ENCODE assay signal across 33 mouse cellular contexts in genomic region chr8:11441291-11441690, GRCm38 (mm10). TPM values are rescaled to one million over a fixed set of nuclear protein-coding genes. Genes with fewer than 3 reads are reported as not detected.
"Had no signal": no experiment of that assay in that cellular context is flagged by ENCODE, and none has a peak within 500 bp of the region (broad histone marks: within the 10 kb centered on the region; RNA-seq: fewer than 3 reads in every experiment).

No protein-coding gene starts in this region.

- DNase-seq: left cerebral cortex, postnatal 4 days; liver; liver, embryonic 13.5 days; liver, postnatal 0 days; lung, adult 18-20 months; lung, adult 2 months; lung, embryonic 14.5 days; lung, postnatal 10 days; lung, postnatal 14 days; lung, postnatal 36 days; lung, postnatal 4 days; midbrain, embryonic 14.5 days had no signal

- H3K4me1 ChIP-seq: limb, embryonic 10.5 days; limb, embryonic 12.5 days; limb, embryonic 13.5 days; limb, embryonic 15.5 days; lung, embryonic 15.5 days; midbrain, embryonic 10.5 days; midbrain, embryonic 12.5 days; midbrain, embryonic 13.5 days; midbrain, embryonic 15.5 days; neural tube, embryonic 12.5 days had no signal

- H3K27me3 ChIP-seq: limb, embryonic 12.5 days; limb, embryonic 13.5 days; limb, embryonic 15.5 days; liver, embryonic 13.5 days; liver, embryonic 15.5 days; lung, embryonic 15.5 days; midbrain, embryonic 12.5 days; midbrain, embryonic 13.5 days; midbrain, embryonic 15.5 days; neural tube, embryonic 12.5 days had no signal

- H3K27ac ChIP-seq: limb, embryonic 10.5 days; limb, embryonic 12.5 days; limb, embryonic 13.5 days; limb, embryonic 15.5 days; liver, embryonic 12.5 days; liver, embryonic 13.5 days; liver, embryonic 14.5 days; liver, embryonic 15.5 days; lung, embryonic 15.5 days; macrophage; midbrain, embryonic 10.5 days; midbrain, embryonic 12.5 days; midbrain, embryonic 13.5 days; midbrain, embryonic 15.5 days; neural tube, embryonic 12.5 days had no signal

- ATAC-seq: liver, embryonic 12.5 days; liver, postnatal 0 days; lung, postnatal 0 days; midbrain, embryonic 13.5 days; midbrain, embryonic 15.5 days; midbrain, embryonic 16.5 days had no signal

- H3K4me3 ChIP-seq: limb, embryonic 10.5 days; limb, embryonic 12.5 days; limb, embryonic 13.5 days; limb, embryonic 15.5 days; liver, embryonic 12.5 days; liver, embryonic 13.5 days; liver, embryonic 15.5 days; lung, embryonic 15.5 days; megakaryocyte, embryonic 14.5 days; midbrain, embryonic 10.5 days; midbrain, embryonic 12.5 days; midbrain, embryonic 13.5 days; midbrain, embryonic 15.5 days; myocyte; neural tube, embryonic 12.5 days had no signal

- H3K9ac ChIP-seq: limb, embryonic 12.5 days; limb, embryonic 13.5 days; limb, embryonic 15.5 days; liver, embryonic 12.5 days; liver, embryonic 13.5 days; liver, embryonic 14.5 days; liver, embryonic 15.5 days; liver, postnatal 0 days; lung, embryonic 14.5 days; lung, embryonic 15.5 days; midbrain, embryonic 12.5 days; midbrain, embryonic 13.5 days; midbrain, embryonic 15.5 days; neural tube, embryonic 12.5 days had no signal

- H3K4me2 ChIP-seq: limb, embryonic 12.5 days; limb, embryonic 13.5 days; limb, embryonic 15.5 days; liver, embryonic 11.5 days; liver, embryonic 12.5 days; liver, embryonic 13.5 days; liver, embryonic 15.5 days; lung, embryonic 14.5 days; lung, embryonic 15.5 days; midbrain, embryonic 11.5 days; midbrain, embryonic 12.5 days; midbrain, embryonic 13.5 days; midbrain, embryonic 15.5 days; neural tube, embryonic 12.5 days had no signal

- H3K9me3 ChIP-seq: limb, embryonic 10.5 days; limb, embryonic 12.5 days; limb, embryonic 13.5 days; limb, embryonic 15.5 days; liver, embryonic 12.5 days; liver, embryonic 13.5 days; liver, embryonic 15.5 days; lung, embryonic 15.5 days; megakaryocyte, embryonic 14.5 days; midbrain, embryonic 10.5 days; midbrain, embryonic 12.5 days; midbrain, embryonic 13.5 days; midbrain, embryonic 15.5 days; neural tube, embryonic 12.5 days had no signal

- H3K36me3 ChIP-seq: liver, embryonic 12.5 days; liver, embryonic 13.5 days; midbrain, embryonic 12.5 days; midbrain, embryonic 13.5 days; midbrain, embryonic 15.5 days had no signal

RNA-seq across cellular contexts. Expression of gene Rab20, which starts 37.2 kb away (rescaled TPM):
- total RNA-seq: megakaryocyte-erythroid progenitor cell, adult 5-6 weeks had no signal
